Mouse (Mus musculus): Measurements from ENCODE around the gene Syn3. TPM values are rescaled to one million over a fixed set of nuclear protein-coding genes. Genes with fewer than 3 reads are reported as not detected.

Gene Syn3
- polyA plus RNA-seq, 1 experiment from 2014 or later, result 4.0 TPM

DNA sequence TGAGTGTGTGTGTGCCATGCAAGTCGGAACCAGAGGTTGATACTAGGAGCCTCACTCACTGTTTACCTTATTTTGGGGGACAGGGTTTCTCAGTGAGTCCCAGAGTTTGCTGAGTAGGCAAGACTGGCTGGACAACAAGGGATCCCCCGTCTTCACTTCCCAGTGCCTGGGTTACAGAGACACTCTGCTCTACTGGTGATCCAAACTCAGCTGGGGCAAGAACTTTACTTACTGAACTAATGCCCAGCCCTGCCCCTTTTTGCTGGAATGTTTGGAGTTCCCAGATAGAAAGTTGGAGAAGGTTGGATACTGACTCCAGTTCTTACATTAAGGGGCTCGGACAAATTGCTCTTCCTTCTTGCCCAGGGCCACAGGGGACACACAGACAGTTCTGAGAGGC is 109.3 kb downstream of the Syn3 start:
- no peak overlapping the region for H3K27ac ChIP-seq (replicated peaks; ENCODE audit: low read depth, low read length)
- H3K4me3 ChIP-seq (ENCODE audit: low read depth, low read length), result no peak overlapping the region
- DNase-seq (ENCODE audit: low spot score) (no peak), ATAC-seq (ENCODE audit: insufficient number of reproducible peaks, low FRiP score, low TSS enrichment, low read depth) (no peak)
- no peak overlapping the region for H3K4me2 ChIP-seq (ENCODE audit: low read depth, severe bottlenecking)
- no peaks in the 10 kb centered on the region for H3K9me3 ChIP-seq (ENCODE audit: control insufficient read depth, low read length)
- H3K27me3 ChIP-seq (ENCODE audit: control insufficient read depth, insufficient read depth, low read length), result no peaks in the 10 kb centered on the region
- peaks cover 7% of the 10 kb centered on the region for H3K4me1 ChIP-seq (ENCODE audit: control insufficient read depth, insufficient read depth, low read length)
- H3K9ac ChIP-seq (ENCODE audit: low read length), result no peak overlapping the region
- H3K36me3 ChIP-seq (ENCODE audit: control insufficient read depth, insufficient read depth, low read length), result no peaks in the 10 kb centered on the region
- 90% methylated on average over 3 of the region's 3 CpGs for WGBS

DNA sequence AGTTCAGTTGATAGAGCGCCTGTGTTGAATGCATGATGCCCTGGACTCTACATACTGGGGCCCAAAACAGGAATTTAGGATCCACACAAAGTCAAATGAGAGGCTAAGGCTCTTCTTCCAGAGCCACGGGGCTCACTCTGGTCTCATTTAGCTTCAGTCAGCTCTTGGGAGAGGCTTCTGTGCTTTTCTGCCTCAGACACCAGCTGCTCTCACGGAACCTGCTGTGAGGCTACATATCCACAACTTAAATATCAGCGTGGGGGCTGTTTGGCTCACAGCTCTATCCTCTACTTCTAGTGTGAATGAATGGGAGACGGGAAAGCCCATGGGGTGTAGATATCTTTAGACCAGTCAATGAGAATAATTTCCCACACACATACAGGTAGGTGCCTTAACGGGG is 109.9 kb downstream of the Syn3 start:
- ATAC-seq (ENCODE audit: insufficient number of reproducible peaks, low FRiP score, low TSS enrichment, low read depth) (no peak), DNase-seq (ENCODE audit: low spot score) (no peak)
- 83% methylated on average over 6 of the region's 6 CpGs for WGBS
- Histone ChIP-seq H3K4me2 (ENCODE audit: low read depth, severe bottlenecking) (no peak overlapping the region), H3K4me3 (ENCODE audit: low read depth, low read length) (no peak overlapping the region), H3K9ac (ENCODE audit: low read length) (no peak overlapping the region), H3K27ac (replicated peaks; ENCODE audit: low read depth, low read length) (no peak overlapping the region), H3K4me1 (ENCODE audit: control insufficient read depth, insufficient read depth, low read length) (peaks cover 7% of the 10 kb centered on the region), H3K27me3 (ENCODE audit: control insufficient read depth, insufficient read depth, low read length) (no peaks in the 10 kb centered on the region), H3K9me3 (ENCODE audit: control insufficient read depth, low read length) (no peaks in the 10 kb centered on the region), H3K36me3 (ENCODE audit: control insufficient read depth, insufficient read depth, low read length) (no peaks in the 10 kb centered on the region)

DNA sequence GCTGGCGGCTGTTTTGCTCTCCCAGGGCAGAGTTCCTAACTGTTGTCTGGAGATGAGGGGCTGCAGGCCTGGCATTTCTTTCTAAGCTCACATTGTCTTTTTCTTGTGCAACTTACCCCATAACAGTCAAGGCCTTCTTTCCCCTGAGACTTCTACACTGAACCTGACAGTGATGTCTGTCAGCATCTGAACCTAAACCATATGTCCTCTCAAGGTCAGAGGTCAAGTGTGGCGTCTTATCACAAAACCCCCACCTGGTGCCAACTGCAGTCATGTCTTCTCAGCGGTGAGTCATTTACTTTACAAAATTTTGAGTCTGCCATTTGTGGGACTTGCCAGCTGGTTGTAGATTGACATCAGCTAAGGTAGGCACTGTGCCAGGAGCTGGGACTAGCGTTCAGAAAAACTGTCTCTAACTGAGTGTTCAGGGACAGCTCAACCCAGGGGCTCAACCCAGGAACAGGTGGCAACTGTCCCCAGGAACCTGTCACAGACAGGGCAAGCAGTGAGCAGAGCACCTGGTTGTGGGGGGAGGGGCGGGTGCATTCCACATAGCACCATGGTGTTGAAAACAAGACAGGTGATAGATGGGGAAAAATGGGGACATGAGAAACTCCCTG is 110.8 kb downstream of the Syn3 start:
- Histone ChIP-seq H3K27ac (replicated peaks; ENCODE audit: low read depth, low read length) (no peak overlapping the region), H3K27me3 (ENCODE audit: control insufficient read depth, insufficient read depth, low read length) (no peaks in the 10 kb centered on the region), H3K4me3 (ENCODE audit: low read depth, low read length) (no peak overlapping the region), H3K36me3 (ENCODE audit: control insufficient read depth, insufficient read depth, low read length) (no peaks in the 10 kb centered on the region), H3K9ac (ENCODE audit: low read length) (no peak overlapping the region), H3K9me3 (ENCODE audit: control insufficient read depth, low read length) (no peaks in the 10 kb centered on the region), H3K4me1 (ENCODE audit: control insufficient read depth, insufficient read depth, low read length) (peaks cover 7% of the 10 kb centered on the region), H3K4me2 (ENCODE audit: low read depth, severe bottlenecking) (no peak overlapping the region)
- WGBS, result 78% methylated on average over 5 of the region's 5 CpGs
- DNase-seq (ENCODE audit: low spot score) (no peak), ATAC-seq (ENCODE audit: insufficient number of reproducible peaks, low FRiP score, low TSS enrichment, low read depth) (no peak)

DNA sequence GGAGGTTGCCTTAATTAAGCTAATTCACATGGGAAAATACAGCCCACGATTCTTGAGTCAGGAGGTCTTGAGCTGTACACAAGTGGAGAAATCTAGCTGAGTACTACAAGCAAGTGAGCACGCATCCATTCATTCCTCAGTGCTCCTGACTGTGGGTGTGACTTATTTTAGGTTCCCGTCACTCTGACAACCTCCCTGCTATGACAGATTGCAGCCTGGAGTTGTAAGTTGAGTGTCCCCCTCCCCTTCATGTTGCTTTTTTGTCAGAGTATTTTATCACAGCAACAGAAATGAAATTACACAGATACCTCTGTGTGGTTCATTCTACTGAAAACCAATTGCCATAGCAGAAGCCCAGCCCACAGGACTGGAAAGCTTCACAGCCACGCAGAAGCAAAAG is 112.5 kb downstream of the Syn3 start:
- 80% methylated on average over 4 of the region's 4 CpGs for WGBS
- no peak for DNase-seq (ENCODE audit: low spot score)
- H3K27me3 ChIP-seq (ENCODE audit: control insufficient read depth, insufficient read depth, low read length), result no peaks in the 10 kb centered on the region
- no peak overlapping the region for H3K27ac ChIP-seq (replicated peaks; ENCODE audit: low read depth, low read length)
- ATAC-seq (ENCODE audit: insufficient number of reproducible peaks, low FRiP score, low TSS enrichment, low read depth), result no peak
- peaks cover 12% of the 10 kb centered on the region for H3K4me1 ChIP-seq (ENCODE audit: control insufficient read depth, insufficient read depth, low read length)
- H3K4me2 ChIP-seq (ENCODE audit: low read depth, severe bottlenecking), result no peak overlapping the region
- no peak overlapping the region for H3K4me3 ChIP-seq (ENCODE audit: low read depth, low read length)
- no peak overlapping the region for H3K9ac ChIP-seq (ENCODE audit: low read length)
- no peaks in the 10 kb centered on the region for H3K9me3 ChIP-seq (ENCODE audit: control insufficient read depth, low read length)
- no peaks in the 10 kb centered on the region for H3K36me3 ChIP-seq (ENCODE audit: control insufficient read depth, insufficient read depth, low read length)

DNA sequence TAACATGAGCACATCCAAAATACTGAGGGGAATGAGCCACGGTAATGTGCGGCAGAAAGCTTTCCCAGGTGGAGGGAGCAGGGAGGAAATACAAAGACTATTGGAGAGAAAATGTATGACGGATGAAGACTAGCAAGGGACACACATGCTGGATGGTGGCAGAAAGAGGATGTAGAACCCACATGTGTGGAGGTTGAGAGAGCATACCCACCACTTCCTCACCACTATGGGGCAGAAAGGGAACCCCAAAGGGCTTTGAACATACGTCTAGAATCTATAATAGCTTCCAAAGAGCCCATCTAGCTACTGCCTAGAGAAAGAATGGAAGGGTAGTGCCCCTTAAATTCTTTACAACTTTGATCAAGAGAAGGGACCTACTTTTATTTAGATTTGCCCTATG is 113.0 kb downstream of the Syn3 start:
- no peaks in the 10 kb centered on the region for H3K27me3 ChIP-seq (ENCODE audit: control insufficient read depth, insufficient read depth, low read length)
- 63% methylated on average over 4 of the region's 4 CpGs for WGBS
- H3K9ac ChIP-seq (ENCODE audit: low read length), result no peak overlapping the region
- no peaks in the 10 kb centered on the region for H3K9me3 ChIP-seq (ENCODE audit: control insufficient read depth, low read length)
- no peak overlapping the region for H3K4me2 ChIP-seq (ENCODE audit: low read depth, severe bottlenecking)
- no peak for ATAC-seq (ENCODE audit: insufficient number of reproducible peaks, low FRiP score, low TSS enrichment, low read depth)
- no peak overlapping the region for H3K27ac ChIP-seq (replicated peaks; ENCODE audit: low read depth, low read length)
- peaks cover 12% of the 10 kb centered on the region for H3K4me1 ChIP-seq (ENCODE audit: control insufficient read depth, insufficient read depth, low read length)
- no peaks in the 10 kb centered on the region for H3K36me3 ChIP-seq (ENCODE audit: control insufficient read depth, insufficient read depth, low read length)
- H3K4me3 ChIP-seq (ENCODE audit: low read depth, low read length), result no peak overlapping the region
- no peak for DNase-seq (ENCODE audit: low spot score)

DNA sequence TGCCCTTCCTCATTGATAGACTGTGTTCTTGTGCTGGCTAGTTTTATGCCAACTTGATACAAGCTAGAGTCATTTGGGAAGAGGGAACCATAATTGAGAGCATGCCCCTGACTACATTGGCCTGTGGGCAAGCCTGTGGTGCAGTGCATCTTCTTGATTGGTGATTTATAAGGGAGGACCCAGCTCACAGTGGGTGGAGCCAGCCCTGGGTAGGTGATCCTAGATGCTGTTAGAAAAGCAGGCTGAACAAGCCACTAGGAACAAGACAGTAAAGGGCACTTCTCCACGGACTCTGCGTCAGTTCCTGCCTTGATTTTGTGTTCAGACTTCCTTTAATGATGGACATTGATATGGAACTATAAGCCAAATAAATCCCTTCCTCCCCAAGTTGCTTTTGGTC is 114.0 kb downstream of the Syn3 start:
- no peak overlapping the region for H3K27ac ChIP-seq (replicated peaks; ENCODE audit: low read depth, low read length)
- no peak for ATAC-seq (ENCODE audit: insufficient number of reproducible peaks, low FRiP score, low TSS enrichment, low read depth)
- H3K9me3 ChIP-seq (ENCODE audit: control insufficient read depth, low read length), result no peaks in the 10 kb centered on the region

DNA sequence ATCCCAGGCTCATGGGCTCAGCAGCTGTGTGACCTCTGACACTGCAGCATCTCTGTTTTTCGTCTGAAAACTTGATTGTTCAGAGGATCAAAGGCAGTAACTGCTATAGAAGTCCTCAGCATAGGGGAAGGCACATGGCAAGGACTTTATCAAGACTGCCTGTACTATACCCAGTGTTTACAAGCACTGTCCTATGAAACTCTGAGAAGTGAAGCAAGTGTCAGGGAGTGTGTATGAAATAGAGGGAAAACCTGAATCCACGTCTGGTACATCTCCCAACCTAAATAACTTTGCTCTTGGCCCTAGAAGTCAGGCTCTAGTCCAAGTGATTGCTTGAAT is 116.8 kb downstream of the Syn3 start:
- Histone ChIP-seq H3K36me3 (ENCODE audit: control insufficient read depth, insufficient read depth, low read length) (no peaks in the 10 kb centered on the region), H3K9me3 (ENCODE audit: control insufficient read depth, low read length) (no peaks in the 10 kb centered on the region), H3K9ac (ENCODE audit: low read length) (no peak overlapping the region), H3K4me2 (ENCODE audit: low read depth, severe bottlenecking) (no peak overlapping the region), H3K27me3 (ENCODE audit: control insufficient read depth, insufficient read depth, low read length) (no peaks in the 10 kb centered on the region), H3K4me1 (ENCODE audit: control insufficient read depth, insufficient read depth, low read length) (0 out of 2 replicates have a peak, but pooled peaks cover 4% of the 10 kb centered on the region), H3K4me3 (ENCODE audit: low read depth, low read length) (no peak overlapping the region), H3K27ac (replicated peaks; ENCODE audit: low read depth, low read length) (no peak overlapping the region)
- ATAC-seq (ENCODE audit: insufficient number of reproducible peaks, low FRiP score, low TSS enrichment, low read depth), result no peak
- no peak for DNase-seq (ENCODE audit: low spot score)
- 14% methylated on average over 2 of the region's 2 CpGs for WGBS

More for the DNA sequence above, 114.0 kb downstream of the Syn3 start:
- no peak for DNase-seq (ENCODE audit: low spot score)
- no peaks in the 10 kb centered on the region for H3K27me3 ChIP-seq (ENCODE audit: control insufficient read depth, insufficient read depth, low read length)
- no peak overlapping the region for H3K4me2 ChIP-seq (ENCODE audit: low read depth, severe bottlenecking)
- H3K36me3 ChIP-seq (ENCODE audit: control insufficient read depth, insufficient read depth, low read length), result no peaks in the 10 kb centered on the region
- 84% methylated on average over 2 of the region's 2 CpGs for WGBS
- no peak overlapping the region for H3K4me3 ChIP-seq (ENCODE audit: low read depth, low read length)
- no peak overlapping the region for H3K9ac ChIP-seq (ENCODE audit: low read length)
- H3K4me1 ChIP-seq (ENCODE audit: control insufficient read depth, insufficient read depth, low read length), result peaks cover 12% of the 10 kb centered on the region

DNA sequence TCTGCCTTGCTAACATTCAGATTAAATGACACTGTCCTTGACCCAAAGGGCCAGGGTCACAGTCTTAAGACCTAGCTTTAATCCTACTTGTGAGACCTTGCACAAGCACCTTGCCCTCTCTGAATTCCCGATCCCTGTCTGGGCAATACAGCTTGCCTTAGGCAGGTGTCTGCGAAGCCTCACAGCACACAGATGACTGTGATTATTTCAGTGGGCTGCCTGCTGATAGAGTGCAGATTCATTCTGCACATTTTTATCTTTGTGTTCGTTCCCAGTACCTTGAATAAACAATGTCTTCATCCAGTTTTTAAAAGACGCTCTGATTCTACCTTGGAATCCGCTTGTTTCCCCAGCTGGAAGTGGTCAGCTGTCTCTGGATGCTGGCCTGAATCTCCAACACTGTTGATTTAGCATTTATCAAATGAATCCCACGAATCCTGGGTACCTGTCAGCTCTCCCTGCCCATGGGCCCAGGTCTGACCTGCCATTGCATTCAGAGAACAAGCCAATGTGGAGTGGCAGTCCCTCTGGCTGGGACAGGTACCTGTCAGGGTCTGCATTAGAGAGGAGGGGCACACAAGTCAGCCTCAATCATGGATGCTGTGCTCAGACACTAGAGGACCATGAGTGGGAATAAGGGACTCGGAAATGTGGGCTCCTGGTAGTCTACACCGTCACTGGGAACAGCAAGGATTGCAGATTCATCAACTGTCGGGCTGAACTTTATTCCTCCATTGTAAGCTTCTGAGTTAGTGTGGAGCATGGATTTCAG is 117.4 kb downstream of the Syn3 start:
- H3K27ac ChIP-seq (replicated peaks; ENCODE audit: low read depth, low read length), result no peak overlapping the region
- DNase-seq (ENCODE audit: low spot score), result no peak
- H3K4me3 ChIP-seq (ENCODE audit: low read depth, low read length), result no peak overlapping the region
- no peaks in the 10 kb centered on the region for H3K36me3 ChIP-seq (ENCODE audit: control insufficient read depth, insufficient read depth, low read length)
- H3K4me2 ChIP-seq (ENCODE audit: low read depth, severe bottlenecking), result no peak overlapping the region
- ATAC-seq (ENCODE audit: insufficient number of reproducible peaks, low FRiP score, low TSS enrichment, low read depth), result no peak
- no peaks in the 10 kb centered on the region for H3K9me3 ChIP-seq (ENCODE audit: control insufficient read depth, low read length)
- H3K27me3 ChIP-seq (ENCODE audit: control insufficient read depth, insufficient read depth, low read length), result no peaks in the 10 kb centered on the region
- no peak overlapping the region for H3K9ac ChIP-seq (ENCODE audit: low read length)
- 0 out of 2 replicates have a peak, but pooled peaks cover 4% of the 10 kb centered on the region for H3K4me1 ChIP-seq (ENCODE audit: control insufficient read depth, insufficient read depth, low read length)
- WGBS, result 52% methylated on average over 9 of the region's 9 CpGs
